Mouse (Mus musculus): Measurements from ENCODE around the gene Tmem213. TPM values are rescaled to one million over a fixed set of nuclear protein-coding genes. Genes with fewer than 3 reads are reported as not detected.

Tmem213 gene
- polyA plus RNA-seq, 1 experiment from 2014 or later = not detected

DNA sequence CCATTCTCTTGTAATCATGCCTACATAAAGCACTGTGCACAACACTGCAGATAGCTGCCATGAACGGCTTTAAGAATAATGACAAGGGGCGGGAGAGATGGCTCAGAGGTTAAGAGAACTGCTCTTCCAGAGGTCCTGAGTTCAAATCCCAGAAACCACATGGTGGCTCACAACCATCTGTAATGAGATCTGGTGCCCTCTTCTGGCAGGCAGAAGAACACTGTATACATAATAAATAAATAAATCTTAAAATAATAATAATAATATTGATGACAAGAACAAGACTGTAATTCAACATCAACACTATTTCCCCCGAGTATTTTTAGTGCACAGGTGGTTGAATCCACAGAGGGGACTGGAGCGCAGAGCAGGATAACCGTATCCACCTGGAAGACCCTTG, 47.1 kb downstream of the Tmem213 start:
- Histone ChIP-seq H3K4me1 (ENCODE audit: insufficient read depth) (no peaks in the 10 kb centered on the region), H3K4me3 (ENCODE audit: low read depth, low read length) (no peak overlapping the region), H3K36me3 (replicated peaks; ENCODE audit: insufficient read depth, low read length) (no peaks in the 10 kb centered on the region), H3K9ac (replicated peaks) (no peak overlapping the region), H3K27me3 (ENCODE audit: insufficient read depth, low read length) (no peaks in the 10 kb centered on the region), H3K27ac (ENCODE audit: low read depth) (no peak overlapping the region), H3K9me3 (ENCODE audit: low read length) (no peaks in the 10 kb centered on the region), H3K4me2 (ENCODE audit: low read depth, low read length) (no peak overlapping the region)
- ATAC-seq = no peak
- WGBS (ENCODE audit: insufficient replicate concordance) = 77% methylated on average over 5 of the region's 5 CpGs
- peak; percentile 15; the same call in 1 of the 2 replicates for TF ChIP-seq CTCF (IDR thresholded peaks at IDR 0.05; ENCODE audit: low read depth)
- TF ChIP-seq EP300 (IDR thresholded peaks at IDR 0.05; ENCODE audit: low read depth) = no peak
- DNase-seq = no peak

DNA sequence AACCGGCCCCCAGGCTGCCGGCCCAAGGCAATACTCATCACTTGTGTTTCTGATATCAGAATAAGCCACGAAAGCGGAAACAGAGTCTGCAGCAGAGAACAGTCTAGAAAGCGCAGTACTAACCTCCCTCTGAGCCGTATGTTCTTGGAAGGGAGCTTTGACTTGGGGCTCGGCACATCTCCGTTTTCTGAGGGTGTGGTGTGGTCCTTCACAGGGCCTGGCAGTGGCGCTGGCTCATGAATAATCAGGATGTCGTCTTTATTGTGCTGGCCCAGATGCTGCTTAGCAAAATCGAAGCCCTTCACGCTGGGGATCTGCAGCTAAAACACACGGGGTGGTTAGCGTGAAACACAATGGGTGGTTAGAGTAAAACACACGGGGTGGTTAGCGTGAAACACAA, 48.9 kb downstream of the Tmem213 start:
- Histone ChIP-seq H3K36me3 (replicated peaks; ENCODE audit: insufficient read depth, low read length) (no peaks in the 10 kb centered on the region), H3K4me2 (ENCODE audit: low read depth, low read length) (no peak overlapping the region), H3K9me3 (ENCODE audit: low read length) (no peaks in the 10 kb centered on the region), H3K9ac (replicated peaks) (no peak overlapping the region), H3K4me1 (ENCODE audit: insufficient read depth) (no peaks in the 10 kb centered on the region), H3K27ac (ENCODE audit: low read depth) (no peak overlapping the region), H3K4me3 (ENCODE audit: low read depth, low read length) (no peak overlapping the region), H3K27me3 (ENCODE audit: insufficient read depth, low read length) (no peaks in the 10 kb centered on the region)
- ATAC-seq (no peak), DNase-seq (no peak)
- TF ChIP-seq CTCF (IDR thresholded peaks at IDR 0.05; ENCODE audit: low read depth) (no peak), EP300 (IDR thresholded peaks at IDR 0.05; ENCODE audit: low read depth) (no peak)
- 87% methylated on average over 16 of the region's 16 CpGs for WGBS (ENCODE audit: insufficient replicate concordance)

DNA sequence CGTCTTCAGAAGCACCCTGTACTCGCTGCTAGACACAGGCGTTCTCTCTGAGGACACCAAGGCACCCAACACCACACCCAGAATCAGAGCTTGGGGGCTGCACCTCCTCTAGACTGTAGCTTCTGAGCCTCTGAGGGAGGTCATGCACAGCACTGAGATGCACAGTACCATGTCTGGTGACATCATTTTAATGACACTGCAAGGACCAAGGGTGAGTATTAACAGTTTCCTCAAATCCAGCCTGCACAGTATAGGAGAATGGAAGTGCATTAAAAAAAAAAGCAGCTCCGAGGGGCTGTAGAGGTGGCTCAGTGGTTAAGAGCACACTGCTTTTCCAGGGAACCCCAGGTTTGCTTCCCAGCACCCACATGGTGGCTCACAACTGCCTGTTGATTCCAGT, 50.5 kb downstream of the Tmem213 start:
- Histone ChIP-seq H3K4me1 (ENCODE audit: insufficient read depth) (no peaks in the 10 kb centered on the region), H3K27me3 (ENCODE audit: insufficient read depth, low read length) (no peaks in the 10 kb centered on the region), H3K36me3 (replicated peaks; ENCODE audit: insufficient read depth, low read length) (no peaks in the 10 kb centered on the region), H3K9me3 (ENCODE audit: low read length) (no peaks in the 10 kb centered on the region), H3K27ac (ENCODE audit: low read depth) (no peak overlapping the region), H3K4me3 (ENCODE audit: low read depth, low read length) (no peak overlapping the region), H3K4me2 (ENCODE audit: low read depth, low read length) (no peak overlapping the region), H3K9ac (replicated peaks) (no peak overlapping the region)
- DNase-seq (no peak), ATAC-seq (no peak)
- WGBS (ENCODE audit: insufficient replicate concordance) = 86% methylated on average over 4 of the region's 4 CpGs
- no peak for TF ChIP-seq EP300 (IDR thresholded peaks at IDR 0.05; ENCODE audit: low read depth)
- TF ChIP-seq CTCF (IDR thresholded peaks at IDR 0.05; ENCODE audit: low read depth) = no peak

DNA sequence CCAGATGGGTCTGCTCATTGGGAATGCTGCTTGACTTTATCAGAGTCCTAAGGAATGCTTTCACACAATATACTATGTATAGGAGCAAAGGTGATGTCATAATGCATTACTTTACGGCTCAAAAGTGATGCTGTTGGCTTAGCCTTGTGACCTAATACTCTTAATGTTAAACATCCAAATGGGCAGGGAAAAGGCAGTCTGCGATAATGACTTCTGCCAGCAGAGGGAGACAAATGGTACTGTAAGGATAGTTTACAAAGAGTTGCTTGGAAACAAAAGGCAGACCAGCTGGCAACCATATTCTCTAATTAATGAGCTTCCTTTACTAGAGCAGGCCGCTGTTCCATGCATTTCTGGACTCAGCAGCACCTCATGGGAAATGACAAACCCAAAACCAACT, 51.0 kb downstream of the Tmem213 start:
- no peak overlapping the region for H3K4me3 ChIP-seq (ENCODE audit: low read depth, low read length)
- TF ChIP-seq EP300 (IDR thresholded peaks at IDR 0.05; ENCODE audit: low read depth) = no peak
- peak; percentile 88 for TF ChIP-seq CTCF (IDR thresholded peaks at IDR 0.05; ENCODE audit: low read depth)
- no peak overlapping the region for H3K27ac ChIP-seq (ENCODE audit: low read depth)
- H3K4me1 ChIP-seq (ENCODE audit: insufficient read depth) = no peaks in the 10 kb centered on the region
- WGBS (ENCODE audit: insufficient replicate concordance) = 13% methylated on average over 3 of the region's 3 CpGs
- ATAC-seq (0 out of 2 replicates have a peak, but pooled peaks have one; percentile 27), DNase-seq (peak; percentile 84)
- no peaks in the 10 kb centered on the region for H3K9me3 ChIP-seq (ENCODE audit: low read length)
- H3K27me3 ChIP-seq (ENCODE audit: insufficient read depth, low read length) = no peaks in the 10 kb centered on the region
- no peaks in the 10 kb centered on the region for H3K36me3 ChIP-seq (replicated peaks; ENCODE audit: insufficient read depth, low read length)
- H3K4me2 ChIP-seq (ENCODE audit: low read depth, low read length) = no peak overlapping the region
- H3K9ac ChIP-seq (replicated peaks) = no peak overlapping the region

DNA sequence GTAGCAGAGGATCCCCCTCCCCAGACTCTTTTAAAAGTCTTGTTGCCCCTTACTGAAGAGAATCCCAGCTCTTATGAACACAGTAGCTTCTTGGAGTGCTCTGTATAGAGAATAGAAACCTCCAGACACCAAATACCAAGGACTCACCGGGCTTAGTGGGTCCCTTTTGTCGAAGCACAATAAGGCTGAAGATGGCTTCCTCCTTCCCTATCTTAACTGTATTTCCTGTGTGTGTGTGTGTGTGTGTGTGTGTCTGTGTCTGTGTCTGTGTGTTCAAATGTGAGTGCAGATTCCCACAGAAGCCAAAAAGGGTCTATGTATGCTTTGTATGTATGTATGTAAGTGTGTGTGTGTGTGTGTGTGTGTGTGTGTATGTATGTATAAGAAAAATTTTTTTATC, 51.5 kb downstream of the Tmem213 start:
- 48% methylated on average over 2 of the region's 2 CpGs for WGBS (ENCODE audit: insufficient replicate concordance)
- H3K27ac ChIP-seq (ENCODE audit: low read depth) = no peak overlapping the region

DNA sequence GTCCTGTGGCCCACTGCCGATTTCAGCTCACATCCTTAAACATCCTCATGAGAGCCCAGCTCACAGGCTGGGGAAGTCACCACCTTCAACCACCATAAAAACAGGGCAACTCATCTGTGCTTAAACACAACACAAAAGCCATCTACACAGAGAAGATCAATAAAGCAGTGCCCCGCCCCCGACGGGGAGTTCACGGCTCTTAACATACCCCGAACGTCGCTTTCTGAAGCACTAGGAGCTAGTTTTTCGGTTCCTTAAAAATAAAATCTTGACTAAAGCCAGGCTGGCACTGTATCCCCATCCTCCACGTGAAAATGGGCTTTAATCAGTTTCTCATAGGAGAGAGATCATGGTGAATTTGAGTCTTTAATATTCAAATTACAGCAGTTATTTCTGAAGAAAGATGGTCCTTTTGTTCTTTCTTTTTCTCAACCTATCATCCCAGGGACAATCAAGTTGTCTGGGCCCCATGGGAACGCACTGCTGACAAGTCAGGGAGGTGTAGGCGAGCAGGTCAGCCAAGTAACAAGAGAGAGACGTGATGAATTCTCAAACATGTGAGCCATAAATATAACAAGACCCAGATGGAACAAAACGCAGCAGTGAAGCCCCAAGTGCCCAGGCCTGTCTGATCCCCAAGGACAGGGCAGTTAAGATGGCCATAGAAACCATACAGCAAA, 53.9 kb downstream of the Tmem213 start:
- Histone ChIP-seq H3K27me3 (ENCODE audit: insufficient read depth, low read length) (no peaks in the 10 kb centered on the region), H3K4me3 (ENCODE audit: low read depth, low read length) (no peak overlapping the region), H3K36me3 (replicated peaks; ENCODE audit: insufficient read depth, low read length) (no peaks in the 10 kb centered on the region), H3K9ac (replicated peaks) (no peak overlapping the region), H3K4me1 (ENCODE audit: insufficient read depth) (no peaks in the 10 kb centered on the region), H3K27ac (ENCODE audit: low read depth) (no peak overlapping the region), H3K4me2 (ENCODE audit: low read depth, low read length) (no peak overlapping the region), H3K9me3 (ENCODE audit: low read length) (no peaks in the 10 kb centered on the region)
- TF ChIP-seq CTCF (IDR thresholded peaks at IDR 0.05; ENCODE audit: low read depth) = no peak
- TF ChIP-seq EP300 (IDR thresholded peaks at IDR 0.05; ENCODE audit: low read depth) = no peak
- ATAC-seq (no peak), DNase-seq (no peak)
- WGBS (ENCODE audit: insufficient replicate concordance) = 72% methylated on average over 14 of the region's 14 CpGs

More for the DNA sequence above, 51.5 kb downstream of the Tmem213 start:
- Histone ChIP-seq H3K9ac (replicated peaks) (no peak overlapping the region), H3K4me1 (ENCODE audit: insufficient read depth) (no peaks in the 10 kb centered on the region), H3K4me2 (ENCODE audit: low read depth, low read length) (no peak overlapping the region), H3K36me3 (replicated peaks; ENCODE audit: insufficient read depth, low read length) (no peaks in the 10 kb centered on the region), H3K27me3 (ENCODE audit: insufficient read depth, low read length) (no peaks in the 10 kb centered on the region), H3K9me3 (ENCODE audit: low read length) (no peaks in the 10 kb centered on the region), H3K4me3 (ENCODE audit: low read depth, low read length) (no peak overlapping the region)
- DNase-seq (no peak), ATAC-seq (no peak)
- TF ChIP-seq EP300 (IDR thresholded peaks at IDR 0.05; ENCODE audit: low read depth) (no peak), CTCF (IDR thresholded peaks at IDR 0.05; ENCODE audit: low read depth) (no peak)
